Mouse (Mus musculus): ENCODE results near the gene Pcp2.

DNA sequence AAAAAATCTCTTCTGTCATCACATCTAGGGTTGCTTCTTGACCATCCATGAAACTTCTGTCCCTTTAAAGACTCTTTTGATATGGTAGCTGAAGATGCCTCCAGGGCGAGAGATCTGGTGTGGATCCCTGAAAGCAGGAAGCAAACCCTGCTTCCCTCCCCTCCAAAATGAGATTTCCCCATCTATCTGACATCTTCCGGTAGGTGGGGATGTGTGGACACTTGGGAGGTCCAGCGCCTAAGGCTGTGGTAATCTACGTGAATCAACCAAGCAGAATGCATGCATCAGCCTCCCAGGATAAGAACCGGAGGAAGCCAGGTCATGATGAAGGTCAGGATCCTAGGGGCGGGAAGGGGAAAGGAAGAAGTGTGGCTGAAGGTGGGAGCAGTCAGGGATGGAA, 40.2 kb upstream of the Pcp2 start, which contains the start of gene Mcemp1:
- TF ChIP-seq CTCF (conservative IDR thresholded peaks at IDR 0.05; ENCODE audit: low read length), result no peak
- no peak for TF ChIP-seq NANOG (IDR thresholded peaks at IDR 0.05; ENCODE audit: borderline replicate concordance, low read length)

Data from E14TG2a.4 (cell line).